Comparison of ENCODE assay signal across 8 mouse cellular contexts in genomic region chr11:107105227-107105626, GRCm38 (mm10). TPM values are rescaled to one million over a fixed set of nuclear protein-coding genes. Genes with fewer than 3 reads are reported as not detected.
DNase-seq lines count a peak whose midpoint lies in the region; ATAC-seq and TF ChIP-seq lines count a peak whose summit lies in the region.

No protein-coding gene starts in this region.

- peaks cover 100% of the 10 kb centered on the region for H3K79me2 ChIP-seq in C2C12 (ENCODE audit: control insufficient read depth, insufficient read depth)

- 55% methylated on average over 5 of the region's 5 CpGs for whole genome bisulfite sequencing in lung, postnatal 0 days
- 52% methylated on average over 5 of the region's 5 CpGs for WGBS in small intestine, adult 2 months

- no peak overlapping the region for H3K4me2 ChIP-seq in lung, postnatal 0 days (replicated peaks; ENCODE audit: low read depth, low read length)

- TF ChIP-seq CTCF in C2C12 (IDR thresholded peaks at IDR 0.05; ENCODE audit: control insufficient read depth, insufficient read depth, insufficient read length), result peak; percentile 52
- peak; percentile 93 for TF ChIP-seq CTCF in lung, postnatal 0 days (IDR thresholded peaks at IDR 0.05)
- peak; percentile 92; the same call in 1 of the 2 replicates for TF ChIP-seq CTCF in small intestine, adult 2 months (IDR thresholded peaks at IDR 0.05; ENCODE audit: extremely low read depth, insufficient read length, insufficient replicate concordance, low read depth, low read length)

- no peaks in the 10 kb centered on the region for H3K9me3 ChIP-seq in lung, postnatal 0 days (ENCODE audit: low read length)

- no peak overlapping the region for H3ac ChIP-seq in C2C12 (ENCODE audit: control insufficient read depth, insufficient read length, low read depth)

- H3K36me3 ChIP-seq in C2C12 (ENCODE audit: control insufficient read depth, insufficient read depth), result peaks cover 12% of the 10 kb centered on the region
- peaks cover 4% of the 10 kb centered on the region; the same call in 1 of the 2 replicates for H3K36me3 ChIP-seq in lung, postnatal 0 days (ENCODE audit: insufficient read depth, low read length)
- H3K36me3 ChIP-seq in small intestine, adult 2 months (ENCODE audit: control insufficient read depth, insufficient read depth, low read length), result peaks cover 3% of the 10 kb centered on the region; the same call in 1 of the 2 replicates

- no peak for TF ChIP-seq EP300 in lung, postnatal 0 days (IDR thresholded peaks at IDR 0.05)

- no peak overlapping the region for H3K9ac ChIP-seq in lung, postnatal 0 days (replicated peaks; ENCODE audit: low read depth)

- no peak overlapping the region for H3K27ac ChIP-seq in lung, postnatal 0 days (ENCODE audit: low read length)
- no peak overlapping the region for H3K27ac ChIP-seq in small intestine, adult 2 months (ENCODE audit: insufficient read depth, low read depth, low read length)

- TF ChIP-seq POLR2A in small intestine, adult 2 months (IDR thresholded peaks at IDR 0.05; ENCODE audit: low read depth, low read length), result no peak

- ATAC-seq in lung, postnatal 0 days, result no peak

- DNase-seq in 3134 (ENCODE audit: extremely low read depth, insufficient read length, low spot score), result peak; percentile 31
- peak; percentile 82 for DNase-seq in brain, adult 2 months (ENCODE audit: low read depth, low spot score)
- peak; percentile 58 for DNase-seq in forelimb bud, embryonic 11.5 days (ENCODE audit: low read depth, low spot score)
- peak; percentile 70 for DNase-seq in kidney, postnatal 14 days
- peak; percentile 67 for DNase-seq in lung, postnatal 0 days (ENCODE audit: low spot score)
- DNase-seq in Muller cell, postnatal 12 days (ENCODE audit: inconsistent ontology term), result no peak

- H3K27me3 ChIP-seq in C2C12 (ENCODE audit: control insufficient read depth, insufficient read depth, insufficient read length), result no peaks in the 10 kb centered on the region
- H3K27me3 ChIP-seq in lung, postnatal 0 days (replicated peaks; ENCODE audit: insufficient read depth, low read length), result no peaks in the 10 kb centered on the region
- H3K27me3 ChIP-seq in small intestine, adult 2 months (ENCODE audit: control insufficient read depth, insufficient read depth, low read length), result no peaks in the 10 kb centered on the region

- H3K4me1 ChIP-seq in lung, postnatal 0 days (ENCODE audit: insufficient read depth, low read depth, low read length), result peaks cover 21% of the 10 kb centered on the region; the same call in 1 of the 2 replicates
- peaks cover 9% of the 10 kb centered on the region; the same call in 1 of the 2 replicates for H3K4me1 ChIP-seq in small intestine, adult 2 months (ENCODE audit: control insufficient read depth, insufficient read depth, insufficient read length, low read length)

- peaks cover 90% of the 10 kb centered on the region for H3K79me3 ChIP-seq in C2C12 (ENCODE audit: low read depth)

- H3K4me3 ChIP-seq in C2C12 (ENCODE audit: insufficient read depth, poor library complexity, severe bottlenecking), result no peak overlapping the region
- no peak overlapping the region for H3K4me3 ChIP-seq in lung, postnatal 0 days (ENCODE audit: low read depth, low read length)
- no peak overlapping the region for H3K4me3 ChIP-seq in small intestine, adult 2 months (ENCODE audit: low read depth, low read length)

TF ChIP-seq in C2C12, 6 proteins besides CTCF, POLR2A, EP300 and RAD21:
- no peak for TF ChIP-seq MYOG (IDR thresholded peaks at IDR 0.05; ENCODE audit: control insufficient read depth, extremely low read depth, insufficient read length)
- TF ChIP-seq CEBPB (IDR thresholded peaks at IDR 0.05; ENCODE audit: low read depth), result no peak
- no peak for TF ChIP-seq MYOD1 (IDR thresholded peaks at IDR 0.05; ENCODE audit: control insufficient read depth, insufficient read length, low read depth)
- no peak for TF ChIP-seq MAX (IDR thresholded peaks at IDR 0.05)
- TF ChIP-seq FOSL1 (IDR thresholded peaks at IDR 0.05; ENCODE audit: insufficient read depth, low read length, poor library complexity, severe bottlenecking), result no peak
- TF ChIP-seq USF1 (IDR thresholded peaks at IDR 0.05; ENCODE audit: low read depth), result no peak

RNA-seq across cellular contexts. Expression of gene Bptf, which starts 26.7 kb away (rescaled TPM):
- 14.8 TPM for polyA plus RNA-seq in C2C12 (2012; fragmentation: generic; extraction: Trizol)
- polyA plus RNA-seq in lung, postnatal 0 days (2015; fragmentation: Nextera tagmentation; extraction: Ambion mirVana), result 19.8 and 23.0 TPM in 2 replicates
- polyA plus RNA-seq in small intestine, adult 2 months (2012; rRNA removed), result 5.6 and 15.2 TPM in 2 replicates
